Mouse (Mus musculus) neural tube, embryonic 12.5 days (tissue): ENCODE data around the gene Parp11. TPM values are rescaled to one million over a fixed set of nuclear protein-coding genes. Genes with fewer than 3 reads are reported as not detected.

Experiments used
- ATAC-seq: fragments of 200-750 bp; cut with Nextera tagmentation; 2 replicates; pipeline ENCODE4 v1.8.0; 2017; ENCODE audit warnings: low read depth, mild to moderate bottlenecking, moderate TSS enrichment, moderate library complexity; ENCODE audit not compliant: low FRiP score
- H3K27ac ChIP-seq: fragments of 300-500 bp; sonication (generic); 2 replicates; pipeline ENCODE4 v1.5.1; 2016
- H3K27me3 ChIP-seq: fragments of 300-500 bp; sonication (generic); replicated peaks from 2 replicates; pipeline ENCODE4 v1.6.1; 2016; ENCODE audit warnings: mild to moderate bottlenecking
- H3K36me3 ChIP-seq: fragments of 300-500 bp; sonication (generic); 2 replicates; pipeline ENCODE4 v1.6.1; 2016; ENCODE audit warnings: mild to moderate bottlenecking
- H3K4me1 ChIP-seq: fragments of 300-500 bp; sonication (generic); 2 replicates; pipeline ENCODE4 v1.6.1; 2016
- H3K4me2 ChIP-seq: fragments of 300-500 bp; sonication (generic); replicated peaks from 2 replicates; pipeline ENCODE4 v1.6.1; 2016; ENCODE audit warnings: mild to moderate bottlenecking
- H3K4me3 ChIP-seq: fragments of 300-500 bp; sonication (generic); 2 replicates; pipeline ENCODE4 v1.5.1; 2016
- H3K9ac ChIP-seq: fragments of 300-500 bp; sonication (generic); 2 replicates; pipeline ENCODE4 v1.6.1; 2016; ENCODE audit warnings: mild to moderate bottlenecking
- H3K9me3 ChIP-seq: fragments of 300-500 bp; sonication (generic); 2 replicates; pipeline ENCODE4 v1.6.1; 2016; ENCODE audit warnings: mild to moderate bottlenecking
- WGBS: fragments of 180-500 bp; shearing (Covaris S2); methylation state at CpG from one replicate; pipeline ENCODE4 v1.1.7; 2016; 5-methylcytosine and 5-hydroxymethylcytosine counted together
- polyA plus RNA-seq: library from polyadenylated mRNA; unstranded; fragments of >200 nt; fragmentation: Nextera tagmentation; extraction: Ambion mirVana; gene quantifications from 2 replicates; pipeline ENCODE4 v1.2.1, GENCODE M21; 2016

Parp11 gene
- polyA plus RNA-seq, 1 experiment from 2014 or later: 60.5 TPM

DNA sequence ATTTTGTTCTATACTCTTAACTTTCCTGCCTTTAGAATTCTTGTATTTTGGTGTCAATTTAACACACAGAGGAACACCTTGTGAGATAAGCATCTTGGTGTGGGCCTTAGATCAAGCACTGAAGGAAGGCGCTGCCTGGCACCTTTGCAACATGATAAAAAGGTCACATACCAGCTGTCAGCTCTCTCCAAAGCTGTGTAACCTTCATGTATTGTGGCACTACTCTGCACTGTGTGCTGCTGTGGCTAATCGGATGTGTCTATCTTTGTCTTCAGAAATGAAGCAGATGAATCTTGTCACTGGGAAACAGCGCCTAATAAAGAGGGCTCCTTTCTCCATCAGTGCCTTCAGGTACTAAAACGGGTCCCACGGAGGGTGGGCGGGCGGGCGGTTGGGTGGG lies 27.3 kb downstream of the Parp11 start:
- no peaks in the 10 kb centered on the region for H3K9me3 ChIP-seq
- no peak overlapping the region for H3K4me2 ChIP-seq
- no peaks in the 10 kb centered on the region for H3K27me3 ChIP-seq
- no peak overlapping the region for H3K27ac ChIP-seq
- H3K9ac ChIP-seq: no peak overlapping the region
- peaks cover 39% of the 10 kb centered on the region for H3K36me3 ChIP-seq
- no peaks in the 10 kb centered on the region; the same call in 1 of the 2 replicates for H3K4me1 ChIP-seq
- ATAC-seq: no peak
- 88% methylated on average over 8 of the region's 8 CpGs for WGBS
- H3K4me3 ChIP-seq: no peak overlapping the region

DNA sequence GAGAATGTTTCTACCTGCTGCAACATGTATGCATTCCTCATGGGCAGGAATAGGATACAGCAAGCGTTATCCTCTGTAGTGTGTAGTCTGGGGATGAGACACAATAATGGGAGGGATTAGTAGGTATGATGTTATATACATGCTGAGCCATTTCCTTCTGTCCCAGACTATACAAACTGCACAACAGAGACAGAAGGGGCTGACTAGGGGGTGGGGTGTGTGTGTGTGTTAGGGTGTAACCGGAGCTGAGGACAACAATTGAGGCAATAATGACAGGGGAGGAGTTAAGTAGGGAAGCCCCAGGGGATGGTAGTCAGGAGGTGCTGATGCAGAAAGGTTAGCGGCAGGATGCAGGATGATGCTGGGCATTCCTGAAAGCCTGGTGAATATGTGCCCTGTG lies 28.6 kb downstream of the Parp11 start:
- H3K4me2 ChIP-seq: no peak overlapping the region
- no peak overlapping the region for H3K9ac ChIP-seq
- no peaks in the 10 kb centered on the region for H3K9me3 ChIP-seq
- H3K4me3 ChIP-seq: no peak overlapping the region
- no peak overlapping the region for H3K27ac ChIP-seq
- H3K27me3 ChIP-seq: no peaks in the 10 kb centered on the region
- 37% methylated on average over 3 of the region's 3 CpGs for WGBS
- 0 out of 2 replicates have a peak, but pooled peaks have one; percentile 50 for ATAC-seq
- no peaks in the 10 kb centered on the region; the same call in 1 of the 2 replicates for H3K4me1 ChIP-seq
- peaks cover 42% of the 10 kb centered on the region for H3K36me3 ChIP-seq

DNA sequence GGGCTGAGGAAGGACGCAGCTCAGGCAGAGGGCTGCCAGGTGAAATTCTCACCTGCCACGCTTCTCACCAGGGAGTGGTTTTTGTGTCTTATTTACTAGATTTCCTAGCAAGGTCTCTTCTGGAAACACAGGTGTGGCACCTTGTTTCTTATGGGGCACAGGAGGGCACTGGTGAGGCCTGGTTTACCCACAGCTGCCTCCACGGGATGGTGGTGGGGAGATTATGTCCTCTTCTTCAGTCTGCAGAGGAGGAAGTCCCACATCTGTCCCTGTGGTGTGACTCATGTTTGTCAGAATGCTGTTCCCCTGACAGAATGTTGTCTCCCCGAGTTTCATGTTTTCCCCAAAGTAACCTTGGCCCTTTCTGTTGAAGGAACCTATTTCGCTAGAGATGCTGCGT lies 44.4 kb downstream of the Parp11 start:
- no peak overlapping the region for H3K4me2 ChIP-seq
- H3K4me1 ChIP-seq: peaks cover 7% of the 10 kb centered on the region; the same call in 1 of the 2 replicates
- peaks cover 13% of the 10 kb centered on the region; the same call in 1 of the 2 replicates for H3K36me3 ChIP-seq
- H3K27ac ChIP-seq: no peak overlapping the region
- no peak for ATAC-seq
- H3K27me3 ChIP-seq: no peaks in the 10 kb centered on the region
- no peak overlapping the region for H3K9ac ChIP-seq
- no peak overlapping the region for H3K4me3 ChIP-seq
- H3K9me3 ChIP-seq: 0 out of 2 replicates have a peak, but pooled peaks cover 4% of the 10 kb centered on the region
- WGBS: 82% methylated on average over 6 of the region's 6 CpGs

DNA sequence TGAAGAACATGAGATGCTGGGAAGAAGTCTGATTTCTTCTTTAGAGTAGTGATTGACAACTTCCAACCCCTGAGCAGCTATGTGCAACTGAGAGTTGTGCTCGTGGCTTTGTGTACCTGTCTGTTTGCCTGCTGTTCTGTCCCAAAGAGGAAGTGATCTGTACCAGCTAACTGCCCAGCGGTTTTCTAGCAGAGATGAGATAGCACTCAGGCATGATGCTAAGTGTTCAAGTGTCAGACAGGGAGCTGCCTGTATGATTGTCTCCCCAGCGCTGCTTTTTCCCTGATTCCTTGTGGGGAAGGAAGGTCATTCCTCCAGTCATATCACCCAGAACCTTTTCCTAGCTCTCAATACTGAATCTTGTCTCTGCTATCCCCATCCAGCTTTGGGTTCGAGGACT lies 45.9 kb downstream of the Parp11 start:
- Histone ChIP-seq H3K9me3 (no peaks in the 10 kb centered on the region), H3K9ac (no peak overlapping the region), H3K4me2 (no peak overlapping the region), H3K27ac (no peak overlapping the region), H3K4me1 (peaks cover 11% of the 10 kb centered on the region; the same call in 1 of the 2 replicates), H3K36me3 (peaks cover 13% of the 10 kb centered on the region; the same call in 1 of the 2 replicates), H3K4me3 (no peak overlapping the region), H3K27me3 (no peaks in the 10 kb centered on the region)
- 87% methylated on average over 4 of the region's 4 CpGs for WGBS
- no peak for ATAC-seq

GRCm38 (mm10) chr6:127493750-127494149 lies 47.1 kb downstream of the Parp11 start:
- Histone ChIP-seq H3K4me1 (peaks cover 11% of the 10 kb centered on the region; the same call in 1 of the 2 replicates), H3K36me3 (peaks cover 13% of the 10 kb centered on the region; the same call in 1 of the 2 replicates), H3K9ac (no peak overlapping the region), H3K4me2 (no peak overlapping the region), H3K9me3 (no peaks in the 10 kb centered on the region), H3K4me3 (no peak overlapping the region), H3K27ac (no peak overlapping the region), H3K27me3 (no peaks in the 10 kb centered on the region)
- no peak for ATAC-seq
- 78% methylated on average over 13 of the region's 13 CpGs for WGBS

- ATAC-seq: no peak
- H3K9ac ChIP-seq: no peak overlapping the region
- H3K9me3 ChIP-seq: no peaks in the 10 kb centered on the region
- no peak overlapping the region for H3K4me2 ChIP-seq
- WGBS: 93% methylated on average over 9 of the region's 9 CpGs
- H3K36me3 ChIP-seq: peaks cover 13% of the 10 kb centered on the region; the same call in 1 of the 2 replicates
- peaks cover 11% of the 10 kb centered on the region; the same call in 1 of the 2 replicates for H3K4me1 ChIP-seq
- H3K27me3 ChIP-seq: no peaks in the 10 kb centered on the region
- H3K4me3 ChIP-seq: no peak overlapping the region
- H3K27ac ChIP-seq: no peak overlapping the region
These were observed 47.7 kb downstream of the Parp11 start for GRCm38 (mm10) chr6:127494357-127494756.

DNA sequence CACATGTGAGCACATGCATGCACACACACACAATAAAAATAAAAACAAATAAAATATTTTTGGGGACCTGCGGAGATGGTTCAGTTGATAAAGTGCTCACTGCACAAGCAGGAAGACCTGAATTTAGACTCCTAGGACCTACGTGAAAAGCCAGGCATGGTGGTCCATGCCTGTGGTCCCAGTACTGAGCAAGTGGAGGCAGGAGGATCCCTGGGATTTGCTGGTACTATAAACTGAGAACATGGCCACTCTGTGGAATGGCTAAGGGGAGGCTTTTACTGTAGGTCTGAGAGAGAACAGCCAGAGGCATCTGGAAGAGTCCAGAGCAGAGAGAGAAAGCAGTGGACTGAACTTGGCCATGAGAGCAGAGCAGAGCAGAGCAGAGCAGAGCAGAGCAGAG lies 48.6 kb downstream of the Parp11 start:
- Histone ChIP-seq H3K4me3 (no peak overlapping the region), H3K9me3 (no peaks in the 10 kb centered on the region), H3K9ac (no peak overlapping the region), H3K4me2 (no peak overlapping the region), H3K27me3 (no peaks in the 10 kb centered on the region), H3K4me1 (peaks cover 11% of the 10 kb centered on the region; the same call in 1 of the 2 replicates), H3K36me3 (peaks cover 13% of the 10 kb centered on the region; the same call in 1 of the 2 replicates), H3K27ac (no peak overlapping the region)
- ATAC-seq: no peak
- 83% methylated on average over 2 of the region's 2 CpGs for WGBS

DNA sequence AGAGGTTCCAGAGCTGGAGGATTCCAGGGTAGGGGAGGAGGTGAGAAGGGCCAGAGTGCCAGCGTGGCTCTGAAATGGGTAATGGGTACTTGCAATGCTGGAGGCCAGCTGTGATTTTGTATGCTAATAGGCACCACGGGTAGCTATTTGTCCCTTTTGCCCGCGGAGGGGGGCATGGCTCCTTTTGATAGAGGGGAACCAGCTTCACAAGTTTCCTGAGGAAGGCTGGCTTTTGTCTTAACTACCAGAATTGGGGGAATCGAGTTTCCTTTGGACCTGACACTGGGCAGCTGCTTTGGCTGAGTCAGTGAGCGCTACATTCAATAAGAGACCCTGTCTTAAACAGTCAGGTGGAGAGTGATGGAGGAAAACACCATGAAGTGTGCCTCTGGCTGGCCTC lies 49.2 kb downstream of the Parp11 start:
- Histone ChIP-seq H3K27me3 (no peaks in the 10 kb centered on the region), H3K27ac (no peak overlapping the region)

GRCm38 (mm10) chr6:127496841-127497656 lies 50.4 kb downstream of the Parp11 start:
- no peak overlapping the region for H3K27ac ChIP-seq
- ATAC-seq: no peak

More for the DNA sequence above, 49.2 kb downstream of the Parp11 start:
- Histone ChIP-seq H3K9ac (no peak overlapping the region), H3K9me3 (no peaks in the 10 kb centered on the region), H3K36me3 (peaks cover 11% of the 10 kb centered on the region; the same call in 1 of the 2 replicates), H3K4me1 (peaks cover 11% of the 10 kb centered on the region; the same call in 1 of the 2 replicates), H3K4me3 (no peak overlapping the region), H3K4me2 (no peak overlapping the region)
- no peak for ATAC-seq
- WGBS: 10% methylated on average over 6 of the region's 6 CpGs

GRCm38 (mm10) chr6:127500119-127500518 lies 53.5 kb downstream of the Parp11 start:
- Histone ChIP-seq H3K36me3 (no peaks in the 10 kb centered on the region; the same call in 1 of the 2 replicates), H3K4me2 (no peak overlapping the region), H3K9me3 (no peaks in the 10 kb centered on the region), H3K27ac (no peak overlapping the region), H3K9ac (no peak overlapping the region), H3K4me1 (peaks cover 11% of the 10 kb centered on the region; the same call in 1 of the 2 replicates), H3K27me3 (no peaks in the 10 kb centered on the region), H3K4me3 (no peak overlapping the region)
- 81% methylated on average over 9 of the region's 9 CpGs for WGBS
- ATAC-seq: no peak

More at GRCm38 (mm10) chr6:127496841-127497656, 50.4 kb downstream of the Parp11 start:
- H3K4me2 ChIP-seq: no peak overlapping the region
- peaks cover 11% of the 10 kb centered on the region; the same call in 1 of the 2 replicates for H3K4me1 ChIP-seq
- H3K36me3 ChIP-seq: peaks cover 4% of the 10 kb centered on the region; the same call in 1 of the 2 replicates
- H3K9ac ChIP-seq: no peak overlapping the region
- no peaks in the 10 kb centered on the region for H3K9me3 ChIP-seq
- H3K27me3 ChIP-seq: no peaks in the 10 kb centered on the region
- WGBS: 82% methylated on average over 18 of the region's 18 CpGs
- H3K4me3 ChIP-seq: no peak overlapping the region

DNA sequence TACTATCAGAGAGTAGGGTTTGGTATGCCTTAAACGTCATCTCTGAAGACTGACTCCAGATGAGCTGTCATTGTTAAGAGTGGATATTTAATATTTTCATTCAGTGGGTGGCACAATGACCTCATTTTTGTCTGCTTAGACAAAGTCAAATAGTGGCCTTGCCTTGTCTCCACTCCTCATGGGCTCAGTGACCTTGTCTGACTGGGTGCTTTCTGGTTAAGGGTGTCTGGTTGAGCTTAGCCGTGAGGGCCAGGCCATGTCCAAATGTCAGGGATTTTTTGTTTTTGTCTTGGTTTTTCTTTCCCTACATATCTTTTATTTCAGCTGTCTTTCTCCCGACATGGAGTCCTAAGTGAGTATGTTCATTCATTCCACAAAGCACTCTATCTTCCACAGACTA lies 54.2 kb downstream of the Parp11 start:
- H3K27me3 ChIP-seq: no peaks in the 10 kb centered on the region
- H3K4me2 ChIP-seq: no peak overlapping the region
- no peak overlapping the region for H3K4me3 ChIP-seq
- H3K36me3 ChIP-seq: no peaks in the 10 kb centered on the region; the same call in 1 of the 2 replicates
- no peak overlapping the region for H3K27ac ChIP-seq
- 90% methylated on average over 3 of the region's 3 CpGs for WGBS
- peaks cover 6% of the 10 kb centered on the region; the same call in 1 of the 2 replicates for H3K4me1 ChIP-seq
- ATAC-seq: no peak
- no peak overlapping the region for H3K9ac ChIP-seq
- H3K9me3 ChIP-seq: no peaks in the 10 kb centered on the region

DNA sequence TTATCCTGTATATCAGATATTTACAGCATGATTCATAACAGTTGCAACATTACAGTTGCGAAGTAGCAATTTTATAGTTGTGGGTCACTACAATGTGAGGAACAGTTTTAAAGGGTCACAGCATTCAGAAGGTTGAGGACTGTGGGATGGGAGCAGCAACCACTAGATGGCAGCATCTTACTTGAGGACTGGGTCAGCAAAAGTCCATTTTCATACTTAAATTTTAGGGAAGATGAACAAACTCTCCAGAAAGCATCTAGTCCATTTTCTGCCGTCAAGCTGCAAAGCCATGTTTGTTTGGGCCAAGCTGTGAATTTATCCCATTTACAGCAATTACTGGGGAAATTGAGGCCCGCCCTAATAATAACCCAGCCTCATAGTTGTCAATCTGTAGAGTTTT lies 55.9 kb downstream of the Parp11 start:
- Histone ChIP-seq H3K36me3 (no peaks in the 10 kb centered on the region; the same call in 1 of the 2 replicates), H3K9me3 (no peaks in the 10 kb centered on the region), H3K27me3 (no peaks in the 10 kb centered on the region), H3K4me2 (no peak overlapping the region), H3K9ac (no peak overlapping the region), H3K4me3 (no peak overlapping the region), H3K4me1 (no peaks in the 10 kb centered on the region), H3K27ac (no peak overlapping the region)
- no peak for ATAC-seq
- WGBS: 65% methylated on average over 3 of the region's 3 CpGs
